Mouse (Mus musculus): Measurements from ENCODE around the gene Fggy. TPM values are rescaled to one million over a fixed set of nuclear protein-coding genes. Genes with fewer than 3 reads are reported as not detected.

Fggy gene
- polyA plus RNA-seq, 2 experiments from 2014 or later = 5.4 to 6.3 TPM

GRCm38 (mm10) chr4:95733397-95734249 is 176.3 kb downstream of the Fggy start:
- no peak for ATAC-seq

GRCm38 (mm10) chr4:95735967-95736366 is 178.7 kb downstream of the Fggy start:
- no peak for ATAC-seq

GRCm38 (mm10) chr4:95736674-95737073 is 179.4 kb downstream of the Fggy start:
- no peak for ATAC-seq

- no peak for ATAC-seq
These were observed 180.9 kb downstream of the Fggy start for GRCm38 (mm10) chr4:95738179-95738578.

- no peak for ATAC-seq
These were observed 181.4 kb downstream of the Fggy start for GRCm38 (mm10) chr4:95738725-95739124.

GRCm38 (mm10) chr4:95741115-95741734 is 183.9 kb downstream of the Fggy start:
- no peak for ATAC-seq

- no peak for ATAC-seq
These were observed 185.7 kb downstream of the Fggy start for GRCm38 (mm10) chr4:95742986-95743385.

GRCm38 (mm10) chr4:95746954-95747353 is 189.6 kb downstream of the Fggy start:
- no peak for ATAC-seq

GRCm38 (mm10) chr4:95747415-95748202 is 190.3 kb downstream of the Fggy start:
- ATAC-seq = no peak

GRCm38 (mm10) chr4:95750186-95750585 is 192.9 kb downstream of the Fggy start:
- ATAC-seq = no peak

- ATAC-seq = no peak
These were observed 195.4 kb downstream of the Fggy start for GRCm38 (mm10) chr4:95752538-95753188.

GRCm38 (mm10) chr4:95759027-95759731 is 201.9 kb downstream of the Fggy start:
- no peak for ATAC-seq

GRCm38 (mm10) chr4:95765359-95765758 is 208.1 kb downstream of the Fggy start:
- ATAC-seq = no peak

- ATAC-seq = no peak
These were observed 213.2 kb downstream of the Fggy start for GRCm38 (mm10) chr4:95770469-95770868.

GRCm38 (mm10) chr4:95771542-95771941 is 214.2 kb downstream of the Fggy start:
- no peak for ATAC-seq

GRCm38 (mm10) chr4:95771945-95772344 is 214.6 kb downstream of the Fggy start:
- no peak for ATAC-seq

GRCm38 (mm10) chr4:95772663-95773062 is 215.4 kb downstream of the Fggy start:
- ATAC-seq = no peak

- ATAC-seq = no peak
These were observed 218.3 kb downstream of the Fggy start for GRCm38 (mm10) chr4:95775574-95775973.

- ATAC-seq = no peak
These were observed 220.5 kb downstream of the Fggy start for GRCm38 (mm10) chr4:95777839-95778238.

- ATAC-seq = no peak
These were observed 221.2 kb downstream of the Fggy start for GRCm38 (mm10) chr4:95778528-95778927.

GRCm38 (mm10) chr4:95784146-95784895 is 227.0 kb downstream of the Fggy start:
- ATAC-seq = no peak

Data from CD4-positive, CD25-positive, alpha-beta regulatory T cell, adult 4 months (primary cell).